Mouse (Mus musculus): ENCODE data around the gene Ccdc28b. TPM values are rescaled to one million over a fixed set of nuclear protein-coding genes. Genes with fewer than 3 reads are reported as not detected.

The Ccdc28b gene
- polyA plus RNA-seq, 1 experiment from 2014 or later, result 75.0 TPM

GRCm38 (mm10) chr4:129600233-129601158 lies 23.3 kb downstream of the Ccdc28b start, which contains the start of the genes Eif3i and Tmem234:
Gene Eif3i (minus strand): TSS chr4:129600648.
Gene Tmem234 (plus strand): TSS chr4:129600668.
- H3K27ac ChIP-seq, result peak within 1 kb of the TSS; percentile 96
- H3K9me3 ChIP-seq, result no peaks in the 10 kb centered on the region
- peaks cover 74% of the 10 kb centered on the region for H3K36me3 ChIP-seq
- peak within 1 kb of the TSS; percentile 100 for H3K4me3 ChIP-seq
- peaks cover 32% of the 10 kb centered on the region for H3K4me1 ChIP-seq (replicated peaks)
- no peaks in the 10 kb centered on the region for H3K27me3 ChIP-seq (ENCODE audit: insufficient read depth, poor library complexity, severe bottlenecking)
- under 1% methylated on average over 74 of the region's 74 CpGs for WGBS
- peak; percentile 89 for DNase-seq (ENCODE audit: low spot score)

- Histone ChIP-seq H3K4me1 (replicated peaks) (peaks cover 25% of the 10 kb centered on the region), H3K4me3 (no peak overlapping the region), H3K27ac (no peak overlapping the region), H3K36me3 (peaks cover 41% of the 10 kb centered on the region), H3K27me3 (ENCODE audit: insufficient read depth, poor library complexity, severe bottlenecking) (no peaks in the 10 kb centered on the region), H3K9me3 (no peaks in the 10 kb centered on the region)
- DNase-seq (ENCODE audit: low spot score), result no peak
- 86% methylated on average over 4 of the region's 4 CpGs for WGBS
Measured at GRCm38 (mm10) chr4:129588865-129589264, 34.9 kb downstream of the Ccdc28b start.

- Histone ChIP-seq H3K4me3 (no peak overlapping the region), H3K36me3 (peaks cover 21% of the 10 kb centered on the region), H3K27me3 (ENCODE audit: insufficient read depth, poor library complexity, severe bottlenecking) (no peaks in the 10 kb centered on the region), H3K27ac (no peak overlapping the region), H3K4me1 (replicated peaks) (peaks cover 18% of the 10 kb centered on the region), H3K9me3 (no peaks in the 10 kb centered on the region)
- DNase-seq (ENCODE audit: low spot score), result no peak
- WGBS, result 47% methylated on average over 1 of the region's 1 CpGs
Measured at GRCm38 (mm10) chr4:129586943-129587342, 36.8 kb downstream of the Ccdc28b start.

- H3K4me1 ChIP-seq (replicated peaks), result peaks cover 18% of the 10 kb centered on the region
- no peaks in the 10 kb centered on the region for H3K27me3 ChIP-seq (ENCODE audit: insufficient read depth, poor library complexity, severe bottlenecking)
- H3K9me3 ChIP-seq, result no peaks in the 10 kb centered on the region
- H3K36me3 ChIP-seq, result peaks cover 10% of the 10 kb centered on the region
- peak overlapping the region; percentile 58 for H3K4me3 ChIP-seq
- DNase-seq (ENCODE audit: low spot score), result no peak
- H3K27ac ChIP-seq, result peak overlapping the region; percentile 62; the same call in 1 of the 2 replicates
- WGBS, result 75% methylated on average over 9 of the region's 9 CpGs
Measured at GRCm38 (mm10) chr4:129585773-129586172, 38.0 kb downstream of the Ccdc28b start.

- H3K4me3 ChIP-seq, result peak overlapping the region; percentile 58
- peak; percentile 86 for DNase-seq (ENCODE audit: low spot score)
- peaks cover 2% of the 10 kb centered on the region; the same call in 1 of the 2 replicates for H3K36me3 ChIP-seq
- 2% methylated on average over 36 of the region's 36 CpGs for WGBS
- no peaks in the 10 kb centered on the region for H3K9me3 ChIP-seq
- peaks cover 18% of the 10 kb centered on the region for H3K4me1 ChIP-seq (replicated peaks)
- H3K27me3 ChIP-seq (ENCODE audit: insufficient read depth, poor library complexity, severe bottlenecking), result no peaks in the 10 kb centered on the region
- H3K27ac ChIP-seq, result peak overlapping the region; percentile 72
Measured at GRCm38 (mm10) chr4:129584884-129585608, 38.7 kb downstream of the Ccdc28b start.

- H3K27me3 ChIP-seq (ENCODE audit: insufficient read depth, poor library complexity, severe bottlenecking), result no peaks in the 10 kb centered on the region
- WGBS, result 73% methylated on average over 1 of the region's 1 CpGs
- H3K36me3 ChIP-seq, result no peaks in the 10 kb centered on the region
- H3K9me3 ChIP-seq, result no peaks in the 10 kb centered on the region
- peak overlapping the region; percentile 58 for H3K4me3 ChIP-seq
- DNase-seq (ENCODE audit: low spot score), result no peak
- H3K4me1 ChIP-seq (replicated peaks), result peaks cover 18% of the 10 kb centered on the region
- H3K27ac ChIP-seq, result peak overlapping the region; percentile 72
Measured at GRCm38 (mm10) chr4:129584370-129584769, 39.4 kb downstream of the Ccdc28b start.

GRCm38 (mm10) chr4:129582251-129582650 lies 41.5 kb downstream of the Ccdc28b start:
- 81% methylated on average over 1 of the region's 1 CpGs for WGBS
- DNase-seq (ENCODE audit: low spot score), result no peak
- no peak overlapping the region for H3K27ac ChIP-seq
- 0 out of 2 replicates have a peak, but pooled peaks cover 5% of the 10 kb centered on the region for H3K27me3 ChIP-seq (ENCODE audit: insufficient read depth, poor library complexity, severe bottlenecking)
- H3K9me3 ChIP-seq, result no peaks in the 10 kb centered on the region
- no peak overlapping the region for H3K4me3 ChIP-seq
- peaks cover 21% of the 10 kb centered on the region for H3K4me1 ChIP-seq (replicated peaks)
- H3K36me3 ChIP-seq, result no peaks in the 10 kb centered on the region

- Histone ChIP-seq H3K36me3 (no peaks in the 10 kb centered on the region), H3K4me3 (no peak overlapping the region), H3K4me1 (replicated peaks) (peaks cover 23% of the 10 kb centered on the region), H3K27me3 (ENCODE audit: insufficient read depth, poor library complexity, severe bottlenecking) (peaks cover 5% of the 10 kb centered on the region; the same call in 1 of the 2 replicates), H3K27ac (no peak overlapping the region), H3K9me3 (no peaks in the 10 kb centered on the region)
- DNase-seq (ENCODE audit: low spot score), result no peak
- WGBS, result 83% methylated on average over 7 of the region's 7 CpGs
Measured at GRCm38 (mm10) chr4:129580347-129580746, 43.4 kb downstream of the Ccdc28b start.

GRCm38 (mm10) chr4:129578466-129578865 lies 45.3 kb downstream of the Ccdc28b start, which contains the start of gene Fam167b:
Gene Fam167b (minus strand): TSS chr4:129578549.
- Histone ChIP-seq H3K27me3 (ENCODE audit: insufficient read depth, poor library complexity, severe bottlenecking) (peaks cover 5% of the 10 kb centered on the region; the same call in 1 of the 2 replicates), H3K9me3 (no peaks in the 10 kb centered on the region), H3K27ac (peak within 1 kb of the TSS; percentile 69; the same call in 1 of the 2 replicates), H3K4me3 (0 out of 2 replicates have a peak within 1 kb of the TSS, but pooled peaks have one; percentile 24), H3K4me1 (replicated peaks) (peaks cover 16% of the 10 kb centered on the region), H3K36me3 (no peaks in the 10 kb centered on the region)
- WGBS, result 82% methylated on average over 5 of the region's 5 CpGs
- no peak for DNase-seq (ENCODE audit: low spot score)

GRCm38 (mm10) chr4:129577688-129578087 lies 46.1 kb downstream of the Ccdc28b start:
- WGBS, result 86% methylated on average over 7 of the region's 7 CpGs
- H3K4me3 ChIP-seq, result no peak overlapping the region
- peaks cover 5% of the 10 kb centered on the region; the same call in 1 of the 2 replicates for H3K27me3 ChIP-seq (ENCODE audit: insufficient read depth, poor library complexity, severe bottlenecking)
- peaks cover 17% of the 10 kb centered on the region for H3K4me1 ChIP-seq (replicated peaks)
- no peaks in the 10 kb centered on the region for H3K36me3 ChIP-seq
- DNase-seq (ENCODE audit: low spot score), result no peak
- no peaks in the 10 kb centered on the region for H3K9me3 ChIP-seq
- H3K27ac ChIP-seq, result no peak overlapping the region

- Histone ChIP-seq H3K27me3 (ENCODE audit: insufficient read depth, poor library complexity, severe bottlenecking) (peaks cover 5% of the 10 kb centered on the region; the same call in 1 of the 2 replicates), H3K36me3 (no peaks in the 10 kb centered on the region), H3K4me3 (peak overlapping the region; percentile 24), H3K9me3 (no peaks in the 10 kb centered on the region), H3K4me1 (replicated peaks) (peaks cover 17% of the 10 kb centered on the region), H3K27ac (peak overlapping the region; percentile 69)
- whole genome bisulfite sequencing, result 33% methylated on average over 21 of the region's 21 CpGs
- peak; percentile 74 for DNase-seq (ENCODE audit: low spot score)
Measured at GRCm38 (mm10) chr4:129576863-129577491, 46.8 kb downstream of the Ccdc28b start.

GRCm38 (mm10) chr4:129575171-129575844 lies 48.4 kb downstream of the Ccdc28b start:
- peaks cover 5% of the 10 kb centered on the region; the same call in 1 of the 2 replicates for H3K27me3 ChIP-seq (ENCODE audit: insufficient read depth, poor library complexity, severe bottlenecking)
- no peak for DNase-seq (ENCODE audit: low spot score)
- no peaks in the 10 kb centered on the region for H3K36me3 ChIP-seq
- H3K4me1 ChIP-seq (replicated peaks), result peaks cover 17% of the 10 kb centered on the region
- peak overlapping the region; percentile 59; the same call in 1 of the 2 replicates for H3K27ac ChIP-seq
- WGBS, result 61% methylated on average over 7 of the region's 8 CpGs
- no peak overlapping the region for H3K4me3 ChIP-seq
- no peaks in the 10 kb centered on the region for H3K9me3 ChIP-seq
